Mouse (Mus musculus) stomach, postnatal 0 days (tissue): ENCODE results near the gene Slc24a4.

ENCODE experiments used
- CTCF ChIP-seq: IDR thresholded peaks from 2 replicates; pipeline ENCODE4 v1.5.1; 2016; ENCODE audit warnings: antibody characterized with exemption, low read depth, mild to moderate bottlenecking, moderate library complexity
- EP300 ChIP-seq: optimal IDR thresholded peaks from 2 replicates; pipeline ENCODE3; 2016; ENCODE audit warnings: antibody characterized with exemption

- no peak for TF ChIP-seq EP300
- no peak for TF ChIP-seq CTCF
These were observed 19.7 kb upstream of the Slc24a4 start for GRCm38 (mm10) chr12:102108851-102109250.
